Mouse (Mus musculus) E14TG2a.4 (cell line): ENCODE results near the gene Prickle4.

ENCODE experiments used
- H3K27me3 ChIP-seq: 2 replicates; pipeline ENCODE4 v1.6.1; 2014; ENCODE audit warnings: low read length, control low read depth; ENCODE audit not compliant: insufficient read depth
- H3K36me3 ChIP-seq: 2 replicates; pipeline ENCODE4 v1.6.1; 2014; ENCODE audit warnings: low read length, control low read depth; ENCODE audit not compliant: insufficient read depth
- H3K4me1 ChIP-seq: replicated peaks from 2 replicates; pipeline ENCODE4 v1.6.1; 2014; ENCODE audit warnings: low read depth, low read length, control low read depth
- H3K4me3 ChIP-seq: replicated peaks from 2 replicates; pipeline ENCODE4 v1.5.1; 2014; ENCODE audit warnings: mild to moderate bottlenecking, low read length
- H3K9me3 ChIP-seq: 2 replicates; pipeline ENCODE4 v1.6.1; 2014; ENCODE audit warnings: low read length, control low read depth
- CTCF ChIP-seq: conservative IDR thresholded peaks from 2 replicates; pipeline ENCODE4 v1.5.1; 2014; ENCODE audit warnings: low read length
- NANOG ChIP-seq: IDR thresholded peaks from 2 replicates; pipeline ENCODE4 v1.6.1; 2014; ENCODE audit warnings: borderline replicate concordance, low read length, mixed read lengths
- POU5F1 ChIP-seq: IDR thresholded peaks from 2 replicates; pipeline ENCODE4 v1.6.1; 2014; ENCODE audit warnings: low read length, borderline replicate concordance

Gene Prickle4

GRCm38 (mm10) chr17:47736856-47737255 lies 42.3 kb upstream of the Prickle4 start, which contains the start of gene Tfeb:
Gene Tfeb (plus strand): TSS chr17:47737030.
- no peaks in the 10 kb centered on the region for H3K9me3 ChIP-seq
- no peaks in the 10 kb centered on the region for H3K27me3 ChIP-seq
- peak within 1 kb of the TSS; percentile 93 for H3K4me3 ChIP-seq
- no peak for TF ChIP-seq POU5F1
- TF ChIP-seq NANOG: no peak
- TF ChIP-seq CTCF: no peak
- peaks cover 80% of the 10 kb centered on the region for H3K4me1 ChIP-seq
- H3K36me3 ChIP-seq: no peaks in the 10 kb centered on the region

GRCm38 (mm10) chr17:47735553-47736100 lies 41.1 kb upstream of the Prickle4 start:
- Histone ChIP-seq H3K9me3 (no peaks in the 10 kb centered on the region), H3K4me1 (peaks cover 77% of the 10 kb centered on the region), H3K4me3 (peak overlapping the region; percentile 42), H3K36me3 (no peaks in the 10 kb centered on the region), H3K27me3 (no peaks in the 10 kb centered on the region)
- TF ChIP-seq POU5F1 (no peak), CTCF (no peak), NANOG (no peak)

GRCm38 (mm10) chr17:47730633-47731575 lies 36.4 kb upstream of the Prickle4 start:
- Histone ChIP-seq H3K4me1 (peaks cover 80% of the 10 kb centered on the region), H3K27me3 (peaks cover 28% of the 10 kb centered on the region), H3K36me3 (no peaks in the 10 kb centered on the region), H3K9me3 (no peaks in the 10 kb centered on the region), H3K4me3 (peak overlapping the region; percentile 11; the same call in 1 of the 2 replicates)
- TF ChIP-seq CTCF: peak; percentile 69
- TF ChIP-seq NANOG: no peak
- TF ChIP-seq POU5F1: no peak

GRCm38 (mm10) chr17:47726566-47726965 lies 32.0 kb upstream of the Prickle4 start, which contains the start of gene Pgc:
Gene Pgc (plus strand): TSS chr17:47726842.
- Histone ChIP-seq H3K4me1 (peaks cover 39% of the 10 kb centered on the region), H3K4me3 (peak within 1 kb of the TSS; percentile 32; the same call in 1 of the 2 replicates), H3K9me3 (no peaks in the 10 kb centered on the region), H3K27me3 (peaks cover 48% of the 10 kb centered on the region), H3K36me3 (no peaks in the 10 kb centered on the region)
- no peak for TF ChIP-seq POU5F1
- no peak for TF ChIP-seq NANOG
- no peak for TF ChIP-seq CTCF

GRCm38 (mm10) chr17:47721183-47721582 lies 26.6 kb upstream of the Prickle4 start:
- H3K9me3 ChIP-seq: no peaks in the 10 kb centered on the region
- no peaks in the 10 kb centered on the region for H3K36me3 ChIP-seq
- H3K4me3 ChIP-seq: no peak overlapping the region
- TF ChIP-seq POU5F1: no peak
- H3K27me3 ChIP-seq: peaks cover 23% of the 10 kb centered on the region
- peaks cover 24% of the 10 kb centered on the region for H3K4me1 ChIP-seq

GRCm38 (mm10) chr17:47715037-47715436 lies 20.5 kb upstream of the Prickle4 start:
- H3K9me3 ChIP-seq: no peaks in the 10 kb centered on the region
- no peaks in the 10 kb centered on the region for H3K27me3 ChIP-seq
- TF ChIP-seq POU5F1 (no peak), CTCF (no peak)
- H3K4me1 ChIP-seq: peaks cover 65% of the 10 kb centered on the region
- no peaks in the 10 kb centered on the region for H3K36me3 ChIP-seq
- H3K4me3 ChIP-seq: no peak overlapping the region

GRCm38 (mm10) chr17:47712889-47713571 lies 18.5 kb upstream of the Prickle4 start:
- Histone ChIP-seq H3K4me1 (peaks cover 80% of the 10 kb centered on the region), H3K36me3 (peaks cover 10% of the 10 kb centered on the region), H3K4me3 (peak overlapping the region; percentile 79), H3K27me3 (no peaks in the 10 kb centered on the region), H3K9me3 (no peaks in the 10 kb centered on the region)
- TF ChIP-seq NANOG (peak; percentile 71; the same call in 1 of the 2 replicates), CTCF (no peak), POU5F1 (peak; percentile 73; the same call in 1 of the 2 replicates)

- Histone ChIP-seq H3K27me3 (no peaks in the 10 kb centered on the region), H3K4me3 (peak overlapping the region; percentile 71), H3K4me1 (peaks cover 91% of the 10 kb centered on the region), H3K36me3 (peaks cover 22% of the 10 kb centered on the region), H3K9me3 (no peaks in the 10 kb centered on the region)
- TF ChIP-seq NANOG (no peak), CTCF (no peak), POU5F1 (no peak)
Measured at GRCm38 (mm10) chr17:47711883-47712282, 17.3 kb upstream of the Prickle4 start.
